Mouse (Mus musculus) midbrain, embryonic 11.5 days (tissue): ENCODE results near the gene Rrp1. TPM values are rescaled to one million over a fixed set of nuclear protein-coding genes. Genes with fewer than 3 reads are reported as not detected.

Source experiments
- ATAC-seq: fragments of 200-750 bp; cut with Nextera tagmentation; 2 replicates; pipeline ENCODE4 v1.8.0; 2017; ENCODE audit warnings: moderate TSS enrichment, moderate library complexity; ENCODE audit not compliant: low FRiP score
- DNase-seq: peaks from one replicate; pipeline ENCODE4 v3.0.0; 2015; ENCODE audit warnings: low spot score; ENCODE audit errors: missing footprints
- H3K27ac ChIP-seq: fragments of 300-500 bp; sonication (generic); 2 replicates; pipeline ENCODE4 v1.5.1; 2014; ENCODE audit warnings: low read depth, low read length
- H3K27me3 ChIP-seq: fragments of 300-500 bp; sonication (generic); 2 replicates; pipeline ENCODE4 v1.6.1; 2014; ENCODE audit warnings: mild to moderate bottlenecking, low read length, moderate library complexity, mixed read lengths; ENCODE audit not compliant: control insufficient read depth, insufficient read depth
- H3K36me3 ChIP-seq: fragments of 300-500 bp; sonication (generic); 2 replicates; pipeline ENCODE4 v1.6.1; 2014; ENCODE audit warnings: mild to moderate bottlenecking, low read length, moderate library complexity, mixed read lengths; ENCODE audit not compliant: control insufficient read depth, insufficient read depth
- H3K4me1 ChIP-seq: fragments of 300-500 bp; sonication (generic); 2 replicates; pipeline ENCODE4 v1.6.1; 2014; ENCODE audit warnings: low read length; ENCODE audit not compliant: control insufficient read depth, insufficient read depth
- H3K4me2 ChIP-seq: fragments of 300-500 bp; sonication (generic); 2 replicates; pipeline ENCODE4 v1.6.1; 2014; ENCODE audit warnings: mild to moderate bottlenecking, moderate library complexity
- H3K4me3 ChIP-seq: fragments of 300-500 bp; sonication (generic); 2 replicates; pipeline ENCODE4 v1.5.1; 2014; ENCODE audit warnings: low read depth, low read length
- H3K9ac ChIP-seq: fragments of 300-500 bp; sonication (generic); 2 replicates; pipeline ENCODE4 v1.6.1; 2014; ENCODE audit warnings: low read length
- H3K9me3 ChIP-seq: fragments of 300-500 bp; sonication (generic); 2 replicates; pipeline ENCODE4 v1.6.1; 2016; ENCODE audit warnings: low read length; ENCODE audit not compliant: control insufficient read depth
- WGBS: fragments of 180-500 bp; shearing (Covaris S2); extraction: QIAGEN DNeasy Blood & Tissue Kit; methylation state at CpG from one replicate; pipeline ENCODE4 v1.1.7; 2014; 5-methylcytosine and 5-hydroxymethylcytosine counted together
- microRNA-seq: library from miRNA; unstranded; fragments of <30 nt; microRNA quantifications from one replicate; pipeline ENCODE4, GENCODE M21; 2017
- polyA plus RNA-seq: library from polyadenylated mRNA; unstranded; fragments of >200 nt; fragmentation: Nextera tagmentation; extraction: Ambion mirVana; gene quantifications from 2 replicates; pipeline ENCODE4 v1.2.1, GENCODE M21; 2014

Gene Rrp1
- polyA plus RNA-seq, 1 experiment from 2014 or later, result 244 TPM

GRCm38 (mm10) chr10:78350796-78351556, 61.9 kb downstream of the Rrp1 start:
- no peak for DNase-seq
- ATAC-seq, result no peak
- peak overlapping the region; percentile 83 for H3K4me2 ChIP-seq
- H3K27me3 ChIP-seq, result no peaks in the 10 kb centered on the region
- H3K36me3 ChIP-seq, result no peaks in the 10 kb centered on the region
- H3K9ac ChIP-seq, result peak overlapping the region; percentile 99
- H3K4me3 ChIP-seq, result peak overlapping the region; percentile 94
- H3K4me1 ChIP-seq, result peaks cover 15% of the 10 kb centered on the region
- H3K9me3 ChIP-seq, result no peaks in the 10 kb centered on the region
- 29% methylated on average over 6 of the region's 6 CpGs for WGBS
- no peak overlapping the region for H3K27ac ChIP-seq

Small RNA genes within 50 kb of the gene (microRNA-seq; reads per million reads assigned to microRNA genes)
- not detected for gene Mir6410
- 0.95 reads per million for gene Mir6907
- not detected for gene Mir6908

Other genes with a start within 250 kb of the Rrp1 start
- gene D10Jhu81e, start 243.3 kb downstream of the Rrp1 start, polyA plus RNA-seq, result 18.4 and 20.9 TPM in 2 replicates
- 17.2 and 19.0 TPM in 2 replicates for gene Pwp2, start 227.9 kb downstream of the Rrp1 start, polyA plus RNA-seq
- gene Trappc10, start 168.4 kb downstream of the Rrp1 start, polyA plus RNA-seq, result 16.7 and 17.5 TPM in 2 replicates
- 37.8 and 46.3 TPM in 2 replicates for gene Agpat3, start 60.6 kb downstream of the Rrp1 start, polyA plus RNA-seq
- 109 and 115 TPM in 2 replicates for gene Cstb, start 12.6 kb upstream of the Rrp1 start, polyA plus RNA-seq
- gene Pdxk, start 51.9 kb upstream of the Rrp1 start, polyA plus RNA-seq, result 6.2 and 6.4 TPM in 2 replicates
- gene Olfr1358, start 104.4 kb upstream of the Rrp1 start, polyA plus RNA-seq, result not detected in 2 replicates
- 27.1 and 27.5 TPM in 2 replicates for gene Ilvbl, start 161.3 kb upstream of the Rrp1 start, polyA plus RNA-seq
- gene Syde1, start 178.9 kb upstream of the Rrp1 start, polyA plus RNA-seq, result 9.3 and 9.4 TPM in 2 replicates
- gene Olfr1357, start 205.0 kb upstream of the Rrp1 start, polyA plus RNA-seq, result not detected in 2 replicates